Mouse (Mus musculus): Measurements from ENCODE around the gene Spata17. TPM values are rescaled to one million over a fixed set of nuclear protein-coding genes. Genes with fewer than 3 reads are reported as not detected.

The Spata17 gene
- total and polyA plus RNA-seq, 3 experiments = 0.52 to 1.8 (median 0.59) TPM

DNA sequence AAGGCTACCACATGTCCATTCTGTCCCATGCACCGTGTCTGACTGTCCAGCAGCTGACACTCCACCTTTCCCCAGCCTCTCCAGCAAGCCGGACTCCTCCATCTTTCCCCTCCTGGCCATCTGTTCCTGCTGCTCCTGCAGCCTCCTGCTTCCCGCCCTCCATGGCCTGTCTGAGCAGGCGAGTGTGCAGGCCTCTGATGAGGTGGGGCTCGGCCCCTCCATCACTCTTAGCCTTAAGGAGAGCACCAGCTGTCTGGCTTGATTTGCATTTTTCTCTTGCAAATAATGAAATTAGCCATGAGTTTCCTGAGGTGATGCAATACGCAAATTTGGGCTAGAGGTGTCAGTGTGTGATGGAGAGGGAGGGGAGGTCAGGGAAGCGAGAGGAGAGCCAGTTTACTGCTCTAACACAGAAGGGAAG lies 211.8 kb downstream of the Spata17 start:
- DNase-seq = no peak

DNA sequence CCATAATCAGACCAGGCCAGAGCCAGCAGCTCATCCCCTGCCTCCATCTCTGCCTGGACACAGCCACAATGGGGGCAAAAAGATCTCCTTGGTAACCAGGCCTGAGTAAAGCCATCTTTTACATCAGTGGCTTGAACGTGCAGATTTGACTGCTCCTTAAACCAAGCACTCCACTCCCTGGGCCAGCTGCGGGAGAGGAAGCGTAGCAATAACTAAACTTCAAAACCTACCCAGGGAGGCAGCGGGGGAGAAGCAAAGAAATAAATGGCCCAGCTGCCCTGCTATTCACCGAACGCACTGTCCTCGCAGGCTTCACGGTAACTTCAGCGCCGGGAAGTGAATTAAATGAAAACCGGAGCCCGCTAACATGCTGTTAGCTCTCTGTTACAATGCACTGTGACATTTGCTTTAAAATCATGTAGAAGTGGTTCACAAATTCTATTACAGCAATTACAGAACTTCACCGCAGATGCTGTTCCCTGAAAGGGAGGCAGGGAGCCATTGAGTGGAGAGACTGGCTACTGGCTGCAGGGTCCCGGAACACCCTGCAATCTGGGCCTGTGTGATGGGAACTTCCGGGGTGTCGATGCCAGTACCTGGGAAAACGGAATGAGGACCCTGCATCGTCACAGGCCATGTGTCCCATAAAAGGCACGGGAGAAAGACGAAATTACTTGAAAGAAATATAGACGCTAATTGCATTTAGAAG lies 217.5 kb downstream of the Spata17 start:
- no peak for DNase-seq

Other genes with a start within 250 kb of the Spata17 start
- under 1 TPM in 1 of 2 experiments, not detected in 1; 0.09 TPM for gene D1Pas1, start 248.0 kb downstream of the Spata17 start, total RNA-seq (2021)
- not detected in 2 replicates for gene D1Pas1, start 248.0 kb downstream of the Spata17 start, polyA plus RNA-seq (2012; rRNA removed)
- 10 to 100 TPM; 20.2 to 29.1 TPM for gene Gpatch2, start within 50 bp of the Spata17 start, total RNA-seq (2021)
- 5.0 and 5.4 TPM in 2 replicates for gene Gpatch2, start within 50 bp of the Spata17 start, polyA plus RNA-seq (2012; rRNA removed)

Measured in adrenal gland, adult 2 months (tissue).